Mouse (Mus musculus) thymus, postnatal 14 days (tissue): ENCODE results near the gene Adgrf3.
"Not testable (repeated sequence)": the region's sequence is repeated elsewhere in the genome, so short reads cannot be mapped to it uniquely, and the experiment has no call there.

Experiments
- DNase-seq: peaks from one replicate; pipeline ENCODE4 v3.0.0; 2021

The Adgrf3 gene

GRCm38 (mm10) chr5:30205493-30205892 lies at the start of gene Adgrf3:
Adgrf3 (minus strand) TSS chr5:30205722.
- no peak for DNase-seq

- peak; percentile 57 for DNase-seq
Measured at GRCm38 (mm10) chr5:30247666-30248065, 42.1 kb upstream of the Adgrf3 start.

GRCm38 (mm10) chr5:30245861-30246416 lies 40.4 kb upstream of the Adgrf3 start:
- DNase-seq: no peak

- peak; percentile 59 for DNase-seq
Measured at GRCm38 (mm10) chr5:30243741-30244140, 38.2 kb upstream of the Adgrf3 start.

- no peak for DNase-seq
Measured at GRCm38 (mm10) chr5:30242410-30242809, 36.9 kb upstream of the Adgrf3 start.

- no peak for DNase-seq
Measured at GRCm38 (mm10) chr5:30240552-30240951, 35.0 kb upstream of the Adgrf3 start.

GRCm38 (mm10) chr5:30238533-30238932 lies 33.0 kb upstream of the Adgrf3 start:
- no peak for DNase-seq

- no peak for DNase-seq
Measured at GRCm38 (mm10) chr5:30235641-30236126, 30.2 kb upstream of the Adgrf3 start.

GRCm38 (mm10) chr5:30233979-30234378 lies 28.5 kb upstream of the Adgrf3 start:
- no peak for DNase-seq

- DNase-seq: peak; percentile 55
Measured at GRCm38 (mm10) chr5:30233042-30233441, 27.5 kb upstream of the Adgrf3 start.

- peak; percentile 99 for DNase-seq
Measured at GRCm38 (mm10) chr5:30232271-30232971, 26.9 kb upstream of the Adgrf3 start, which contains the start of gene Selenoi. Selenoi (plus strand) TSS chr5:30232581.

- no peak for DNase-seq
Measured at GRCm38 (mm10) chr5:30231891-30232270, 26.4 kb upstream of the Adgrf3 start.

- peak; percentile 71 for DNase-seq
Measured at GRCm38 (mm10) chr5:30230901-30231300, 25.4 kb upstream of the Adgrf3 start.

GRCm38 (mm10) chr5:30222681-30223080 lies 17.2 kb upstream of the Adgrf3 start:
- DNase-seq: no peak

GRCm38 (mm10) chr5:30220666-30221065 lies 15.1 kb upstream of the Adgrf3 start:
- DNase-seq: no peak

GRCm38 (mm10) chr5:30219715-30220114 lies 14.2 kb upstream of the Adgrf3 start:
- DNase-seq: no peak

GRCm38 (mm10) chr5:30215970-30216369 lies 10.4 kb upstream of the Adgrf3 start:
- DNase-seq: no peak

- peak; percentile 70 for DNase-seq
Measured at GRCm38 (mm10) chr5:30214889-30215288, 9.4 kb upstream of the Adgrf3 start.

GRCm38 (mm10) chr5:30210758-30211157 lies 5.2 kb upstream of the Adgrf3 start:
- DNase-seq: not testable (repeated sequence)

- peak; percentile 54 for DNase-seq
Measured at GRCm38 (mm10) chr5:30207276-30207675, 1.8 kb upstream of the Adgrf3 start.

GRCm38 (mm10) chr5:30205034-30205433 lies 488 bp downstream of the Adgrf3 start:
- no peak for DNase-seq

- no peak for DNase-seq
Measured at GRCm38 (mm10) chr5:30204441-30204840, 1.1 kb downstream of the Adgrf3 start.

GRCm38 (mm10) chr5:30203216-30203885 lies 2.2 kb downstream of the Adgrf3 start:
- no peak for DNase-seq

GRCm38 (mm10) chr5:30202221-30202620 lies 3.3 kb downstream of the Adgrf3 start:
- DNase-seq: no peak
